Mouse (Mus musculus): ENCODE data around the gene Ssc4d. TPM values are rescaled to one million over a fixed set of nuclear protein-coding genes. Genes with fewer than 3 reads are reported as not detected.

Ssc4d gene
- polyA plus RNA-seq, 1 experiment from 2014 or later: 1.4 TPM

DNA sequence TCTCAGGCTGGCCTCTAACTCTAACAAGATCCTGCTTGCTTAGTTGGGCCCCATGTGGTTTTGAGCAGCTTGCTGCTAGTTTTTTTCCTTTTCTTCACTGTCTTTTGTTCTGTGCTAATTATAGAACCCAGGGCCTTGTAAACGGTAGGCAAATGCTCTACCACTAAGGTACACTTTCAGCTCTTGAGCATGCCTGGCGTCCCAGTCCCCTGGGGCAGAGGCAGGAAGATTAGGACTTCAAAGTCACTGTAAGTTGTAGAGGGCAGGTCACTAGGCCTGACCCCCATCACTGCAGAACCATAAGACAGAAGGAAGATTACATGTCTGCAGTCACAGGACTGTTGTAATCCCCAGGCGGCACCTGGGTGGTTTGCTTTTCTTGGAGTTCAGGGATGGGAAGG, 28.4 kb upstream of the Ssc4d start:
- H3K9ac ChIP-seq (replicated peaks; ENCODE audit: low read depth, low read length): no peak overlapping the region
- H3K36me3 ChIP-seq (ENCODE audit: control insufficient read depth, insufficient read depth, low read length): no peaks in the 10 kb centered on the region
- no peak for ATAC-seq (ENCODE audit: low read depth)
- H3K27ac ChIP-seq (ENCODE audit: low read depth, low read length): no peak overlapping the region
- H3K4me1 ChIP-seq (ENCODE audit: control insufficient read depth, insufficient read depth, low read length): 0 out of 2 replicates have a peak, but pooled peaks cover 3% of the 10 kb centered on the region
- 26% methylated on average over 3 of the region's 3 CpGs for WGBS
- H3K4me2 ChIP-seq (ENCODE audit: low read depth, low read length): no peak overlapping the region
- H3K27me3 ChIP-seq (ENCODE audit: control insufficient read depth, insufficient read depth, low read length): no peaks in the 10 kb centered on the region
- no peak overlapping the region for H3K4me3 ChIP-seq (ENCODE audit: low read depth, low read length)
- H3K9me3 ChIP-seq (ENCODE audit: control insufficient read depth, low read length): no peaks in the 10 kb centered on the region

DNA sequence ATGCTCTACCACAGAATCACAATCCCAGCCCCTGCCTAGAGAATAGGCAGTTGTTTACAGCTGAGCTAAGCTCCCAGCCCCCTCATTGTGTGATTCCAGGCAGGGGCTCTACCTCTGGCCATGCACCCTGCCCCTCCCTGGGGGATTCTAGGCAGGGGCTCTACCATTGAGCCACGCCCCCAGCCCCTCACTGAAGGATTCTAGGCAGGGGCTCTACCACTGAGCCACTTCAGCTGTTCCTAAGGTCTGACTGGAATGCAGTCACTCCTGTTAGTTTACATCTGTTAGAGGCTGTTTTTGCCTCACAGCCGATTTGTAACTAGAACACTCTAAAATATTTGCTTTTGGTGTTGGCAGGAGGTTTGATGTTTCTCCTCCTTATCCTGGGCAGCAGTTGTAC, 28.0 kb upstream of the Ssc4d start:
- no peak overlapping the region for H3K4me2 ChIP-seq (ENCODE audit: low read depth, low read length)
- 78% methylated on average over 2 of the region's 2 CpGs for WGBS
- no peak for ATAC-seq (ENCODE audit: low read depth)
- no peak overlapping the region for H3K27ac ChIP-seq (ENCODE audit: low read depth, low read length)
- H3K9ac ChIP-seq (replicated peaks; ENCODE audit: low read depth, low read length): no peak overlapping the region
- H3K9me3 ChIP-seq (ENCODE audit: control insufficient read depth, low read length): no peaks in the 10 kb centered on the region
- H3K27me3 ChIP-seq (ENCODE audit: control insufficient read depth, insufficient read depth, low read length): no peaks in the 10 kb centered on the region
- 0 out of 2 replicates have a peak, but pooled peaks cover 3% of the 10 kb centered on the region for H3K4me1 ChIP-seq (ENCODE audit: control insufficient read depth, insufficient read depth, low read length)
- no peak overlapping the region for H3K4me3 ChIP-seq (ENCODE audit: low read depth, low read length)
- peaks cover 1% of the 10 kb centered on the region; the same call in 1 of the 2 replicates for H3K36me3 ChIP-seq (ENCODE audit: control insufficient read depth, insufficient read depth, low read length)

- ATAC-seq (ENCODE audit: low read depth): no peak
- no peaks in the 10 kb centered on the region for H3K9me3 ChIP-seq (ENCODE audit: control insufficient read depth, low read length)
- no peak overlapping the region for H3K9ac ChIP-seq (replicated peaks; ENCODE audit: low read depth, low read length)
- no peaks in the 10 kb centered on the region for H3K27me3 ChIP-seq (ENCODE audit: control insufficient read depth, insufficient read depth, low read length)
- peaks cover 3% of the 10 kb centered on the region; the same call in 1 of the 2 replicates for H3K36me3 ChIP-seq (ENCODE audit: control insufficient read depth, insufficient read depth, low read length)
- peaks cover 3% of the 10 kb centered on the region; the same call in 1 of the 2 replicates for H3K4me1 ChIP-seq (ENCODE audit: control insufficient read depth, insufficient read depth, low read length)
- no peak overlapping the region for H3K4me3 ChIP-seq (ENCODE audit: low read depth, low read length)
- no peak overlapping the region for H3K27ac ChIP-seq (ENCODE audit: low read depth, low read length)
- no peak overlapping the region for H3K4me2 ChIP-seq (ENCODE audit: low read depth, low read length)
- WGBS: 95% methylated on average over 6 of the region's 6 CpGs
These were observed 26.9 kb upstream of the Ssc4d start for GRCm38 (mm10) chr5:136001222-136001621.

- Histone ChIP-seq H3K4me3 (ENCODE audit: low read depth, low read length) (no peak overlapping the region), H3K27me3 (ENCODE audit: control insufficient read depth, insufficient read depth, low read length) (no peaks in the 10 kb centered on the region), H3K9me3 (ENCODE audit: control insufficient read depth, low read length) (no peaks in the 10 kb centered on the region), H3K27ac (ENCODE audit: low read depth, low read length) (no peak overlapping the region), H3K36me3 (ENCODE audit: control insufficient read depth, insufficient read depth, low read length) (peaks cover 3% of the 10 kb centered on the region; the same call in 1 of the 2 replicates), H3K4me1 (ENCODE audit: control insufficient read depth, insufficient read depth, low read length) (peaks cover 5% of the 10 kb centered on the region), H3K9ac (replicated peaks; ENCODE audit: low read depth, low read length) (no peak overlapping the region; the same call in 1 of the 2 replicates), H3K4me2 (ENCODE audit: low read depth, low read length) (peak overlapping the region; percentile 59)
- ATAC-seq (ENCODE audit: low read depth): no peak
- 91% methylated on average over 8 of the region's 8 CpGs for WGBS
These were observed 21.8 kb upstream of the Ssc4d start for GRCm38 (mm10) chr5:135996162-135996561.

DNA sequence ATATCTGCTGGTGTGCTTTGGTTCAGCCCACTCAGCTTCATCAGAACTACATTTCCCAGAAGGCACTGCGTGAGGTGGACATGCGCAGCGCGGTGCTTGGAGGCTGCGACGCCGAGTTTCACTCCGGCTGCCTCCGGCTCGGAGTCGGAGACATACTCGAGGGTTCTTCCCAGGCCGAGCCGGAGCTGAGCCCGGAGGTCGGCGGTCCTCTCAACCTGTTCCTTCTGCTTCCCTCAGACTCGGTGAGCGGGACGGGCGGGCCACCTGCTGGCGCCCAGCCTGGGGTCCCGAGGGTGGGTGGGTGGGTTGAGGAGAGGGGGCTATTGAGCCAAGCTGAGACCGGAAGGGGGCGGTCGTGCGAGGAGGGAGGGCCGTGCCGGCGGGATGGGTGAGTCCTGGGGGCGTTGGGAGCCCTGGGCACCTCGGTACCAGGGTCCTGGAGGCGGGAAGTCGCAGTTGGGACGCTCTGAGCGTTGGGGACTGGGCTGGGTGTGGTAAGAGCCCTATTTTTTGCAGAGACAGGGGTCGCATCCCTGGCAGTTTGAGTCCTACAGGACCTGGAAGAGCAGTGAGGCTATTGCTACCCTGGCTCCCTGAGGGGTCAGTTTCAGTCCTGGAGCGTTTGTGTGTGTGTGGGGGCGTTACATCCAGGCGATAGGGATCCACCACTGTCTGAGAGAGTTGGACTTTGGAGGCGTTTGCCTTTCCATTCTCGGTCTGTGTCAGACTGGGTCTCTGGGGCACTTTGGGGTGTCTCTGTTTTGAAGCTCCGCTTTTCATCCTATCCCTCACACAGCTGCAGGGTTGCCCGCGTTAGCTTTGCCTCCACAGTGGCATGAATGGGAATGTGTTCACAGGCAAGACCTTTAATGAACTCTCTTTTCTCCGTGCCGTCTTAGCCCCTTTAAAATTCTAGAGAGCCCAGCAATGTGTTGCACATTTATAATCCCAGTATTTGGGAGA, 20.7 kb upstream of the Ssc4d start, which contains the start of gene Dtx2:
Dtx2 (plus strand) TSS at position 76 of the 963 bp plus-strand sequence.
- H3K4me2 ChIP-seq (ENCODE audit: low read depth, low read length): peak within 1 kb of the TSS; percentile 59
- H3K27me3 ChIP-seq (ENCODE audit: control insufficient read depth, insufficient read depth, low read length): no peaks in the 10 kb centered on the region
- peak within 1 kb of the TSS; percentile 63 for H3K4me3 ChIP-seq (ENCODE audit: low read depth, low read length)
- peak within 1 kb of the TSS; percentile 81 for H3K27ac ChIP-seq (ENCODE audit: low read depth, low read length)
- ATAC-seq (ENCODE audit: low read depth): peak; percentile 95
- H3K4me1 ChIP-seq (ENCODE audit: control insufficient read depth, insufficient read depth, low read length): peaks cover 5% of the 10 kb centered on the region
- 1% methylated on average over 47 of the region's 47 CpGs for WGBS
- peaks cover 3% of the 10 kb centered on the region; the same call in 1 of the 2 replicates for H3K36me3 ChIP-seq (ENCODE audit: control insufficient read depth, insufficient read depth, low read length)
- H3K9me3 ChIP-seq (ENCODE audit: control insufficient read depth, low read length): no peaks in the 10 kb centered on the region
- peak within 1 kb of the TSS; percentile 69 for H3K9ac ChIP-seq (replicated peaks; ENCODE audit: low read depth, low read length)

DNA sequence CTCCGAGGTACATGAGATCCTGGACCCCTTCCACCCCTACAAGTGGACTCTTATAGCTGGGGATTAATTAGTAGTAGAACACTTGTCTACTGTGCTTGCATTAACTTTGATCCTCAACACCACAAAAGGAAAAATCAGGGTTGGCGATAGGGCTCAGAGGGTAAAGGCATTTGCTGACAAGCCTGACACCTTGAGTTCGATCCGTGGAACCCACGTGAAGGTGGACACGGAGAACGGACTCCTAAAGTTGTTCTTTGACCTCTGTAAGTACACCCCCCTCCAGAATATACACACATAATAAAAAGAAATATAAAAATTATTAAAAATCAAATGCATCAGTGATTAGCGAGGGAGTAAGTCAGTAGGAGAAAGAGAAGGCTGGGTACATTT, 20.0 kb upstream of the Ssc4d start:
- WGBS: 70% methylated on average over 8 of the region's 8 CpGs
- peak; percentile 16; the same call in 1 of the 2 replicates for ATAC-seq (ENCODE audit: low read depth)

GRCm38 (mm10) chr5:135993381-135993965, 19.1 kb upstream of the Ssc4d start:
- Histone ChIP-seq H3K36me3 (ENCODE audit: control insufficient read depth, insufficient read depth, low read length) (peaks cover 3% of the 10 kb centered on the region; the same call in 1 of the 2 replicates), H3K9me3 (ENCODE audit: control insufficient read depth, low read length) (no peaks in the 10 kb centered on the region), H3K4me2 (ENCODE audit: low read depth, low read length) (no peak overlapping the region), H3K4me3 (ENCODE audit: low read depth, low read length) (no peak overlapping the region), H3K27ac (ENCODE audit: low read depth, low read length) (no peak overlapping the region), H3K27me3 (ENCODE audit: control insufficient read depth, insufficient read depth, low read length) (no peaks in the 10 kb centered on the region), H3K4me1 (ENCODE audit: control insufficient read depth, insufficient read depth, low read length) (peaks cover 5% of the 10 kb centered on the region), H3K9ac (replicated peaks; ENCODE audit: low read depth, low read length) (no peak overlapping the region)
- no peak for ATAC-seq (ENCODE audit: low read depth)
- WGBS: 59% methylated on average over 5 of the region's 5 CpGs

More for the DNA sequence above, 20.0 kb upstream of the Ssc4d start:
- H3K4me3 ChIP-seq (ENCODE audit: low read depth, low read length): peak overlapping the region; percentile 63; the same call in 1 of the 2 replicates
- H3K4me1 ChIP-seq (ENCODE audit: control insufficient read depth, insufficient read depth, low read length): peaks cover 5% of the 10 kb centered on the region
- H3K36me3 ChIP-seq (ENCODE audit: control insufficient read depth, insufficient read depth, low read length): peaks cover 3% of the 10 kb centered on the region; the same call in 1 of the 2 replicates
- H3K27ac ChIP-seq (ENCODE audit: low read depth, low read length): no peak overlapping the region
- no peaks in the 10 kb centered on the region for H3K27me3 ChIP-seq (ENCODE audit: control insufficient read depth, insufficient read depth, low read length)
- no peak overlapping the region for H3K4me2 ChIP-seq (ENCODE audit: low read depth, low read length)
- no peaks in the 10 kb centered on the region for H3K9me3 ChIP-seq (ENCODE audit: control insufficient read depth, low read length)
- no peak overlapping the region for H3K9ac ChIP-seq (replicated peaks; ENCODE audit: low read depth, low read length)

DNA sequence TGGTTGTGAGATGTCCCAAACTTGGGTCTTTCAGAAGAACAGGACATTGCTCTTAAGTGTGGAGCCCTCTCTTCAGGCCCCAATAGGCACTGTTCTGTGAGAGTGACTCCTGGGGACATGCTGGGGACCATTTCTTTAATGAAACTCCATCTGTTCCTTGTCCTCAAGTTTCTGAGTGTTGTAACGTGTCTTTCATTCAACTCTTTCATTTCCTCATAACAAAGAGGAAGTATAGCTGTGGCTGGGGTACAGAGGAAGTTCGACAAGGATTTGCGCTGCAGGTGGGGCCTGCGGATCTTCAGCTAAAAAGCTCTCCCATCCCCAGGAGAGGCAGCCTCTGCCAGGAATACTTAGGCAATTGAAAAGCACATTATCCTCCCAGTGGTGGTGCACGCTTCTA, 16.3 kb upstream of the Ssc4d start:
- no peak overlapping the region for H3K27ac ChIP-seq (ENCODE audit: low read depth, low read length)
- no peaks in the 10 kb centered on the region for H3K9me3 ChIP-seq (ENCODE audit: control insufficient read depth, low read length)
- no peak overlapping the region for H3K4me2 ChIP-seq (ENCODE audit: low read depth, low read length)
- ATAC-seq (ENCODE audit: low read depth): no peak
- H3K4me1 ChIP-seq (ENCODE audit: control insufficient read depth, insufficient read depth, low read length): peaks cover under 1% of the 10 kb centered on the region
- H3K9ac ChIP-seq (replicated peaks; ENCODE audit: low read depth, low read length): no peak overlapping the region
- WGBS: 81% methylated on average over 5 of the region's 5 CpGs
- H3K36me3 ChIP-seq (ENCODE audit: control insufficient read depth, insufficient read depth, low read length): no peaks in the 10 kb centered on the region
- H3K27me3 ChIP-seq (ENCODE audit: control insufficient read depth, insufficient read depth, low read length): no peaks in the 10 kb centered on the region
- no peak overlapping the region for H3K4me3 ChIP-seq (ENCODE audit: low read depth, low read length)

- Histone ChIP-seq H3K27me3 (ENCODE audit: control insufficient read depth, insufficient read depth, low read length) (no peaks in the 10 kb centered on the region), H3K9me3 (ENCODE audit: control insufficient read depth, low read length) (no peaks in the 10 kb centered on the region), H3K4me1 (ENCODE audit: control insufficient read depth, insufficient read depth, low read length) (no peaks in the 10 kb centered on the region), H3K9ac (replicated peaks; ENCODE audit: low read depth, low read length) (no peak overlapping the region), H3K36me3 (ENCODE audit: control insufficient read depth, insufficient read depth, low read length) (no peaks in the 10 kb centered on the region), H3K4me3 (ENCODE audit: low read depth, low read length) (no peak overlapping the region), H3K27ac (ENCODE audit: low read depth, low read length) (no peak overlapping the region), H3K4me2 (ENCODE audit: low read depth, low read length) (no peak overlapping the region)
- WGBS: 55% methylated on average over 11 of the region's 11 CpGs
- no peak for ATAC-seq (ENCODE audit: low read depth)
These were observed 12.9 kb upstream of the Ssc4d start for GRCm38 (mm10) chr5:135987248-135987647.
